Mouse (Mus musculus): ENCODE measurements around the gene Actr5.
A peak's percentile ranks its signal among the peaks of the same experiment; 100 is the strongest.

Actr5 gene

DNA sequence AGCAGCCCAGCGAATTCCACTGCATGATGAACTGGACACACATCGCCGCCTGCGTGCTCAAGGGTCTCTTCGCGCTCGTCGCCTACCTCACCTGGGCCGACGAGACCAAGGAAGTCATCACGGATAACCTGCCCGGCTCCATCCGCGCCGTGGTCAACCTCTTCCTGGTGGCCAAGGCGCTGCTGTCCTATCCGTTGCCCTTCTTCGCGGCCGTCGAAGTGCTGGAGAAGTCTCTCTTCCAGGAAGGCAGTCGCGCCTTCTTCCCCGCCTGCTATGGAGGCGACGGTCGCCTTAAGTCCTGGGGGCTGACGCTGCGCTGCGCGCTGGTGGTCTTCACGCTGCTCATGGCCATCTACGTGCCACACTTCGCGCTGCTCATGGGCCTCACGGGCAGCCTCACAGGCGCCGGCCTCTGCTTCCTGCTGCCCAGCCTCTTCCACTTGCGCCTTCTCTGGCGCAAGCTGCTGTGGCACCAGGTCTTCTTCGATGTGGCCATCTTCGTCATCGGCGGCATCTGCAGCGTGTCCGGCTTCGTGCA lies 10.2 kb upstream of the Actr5 start:
- DNase-seq, result no peak

DNA sequence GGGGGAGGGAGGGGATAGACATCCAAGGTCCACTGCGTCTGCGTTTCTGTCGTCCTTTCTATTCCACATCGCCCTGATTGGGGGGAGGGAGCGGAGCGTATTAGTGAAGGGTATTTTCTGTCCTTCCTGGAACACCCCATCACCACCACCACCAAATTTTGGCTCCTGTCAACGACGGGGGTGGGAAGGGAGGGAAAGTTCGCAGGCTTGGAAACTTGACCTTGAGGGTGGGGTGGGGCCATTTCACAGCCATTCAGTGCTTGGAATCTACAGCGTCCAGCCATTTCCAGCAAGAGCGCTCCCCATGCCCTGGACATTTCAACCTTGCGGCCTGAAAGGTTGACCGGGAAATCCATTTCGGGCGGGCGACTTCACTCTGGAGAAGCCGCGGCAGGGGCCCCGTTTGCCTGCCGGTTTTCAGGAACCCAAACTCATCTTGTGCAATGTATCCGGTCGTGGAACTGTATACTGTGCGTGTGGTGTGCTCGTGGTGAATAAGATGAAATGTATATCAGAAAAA lies 9.5 kb upstream of the Actr5 start:
- DNase-seq, result no peak

DNA sequence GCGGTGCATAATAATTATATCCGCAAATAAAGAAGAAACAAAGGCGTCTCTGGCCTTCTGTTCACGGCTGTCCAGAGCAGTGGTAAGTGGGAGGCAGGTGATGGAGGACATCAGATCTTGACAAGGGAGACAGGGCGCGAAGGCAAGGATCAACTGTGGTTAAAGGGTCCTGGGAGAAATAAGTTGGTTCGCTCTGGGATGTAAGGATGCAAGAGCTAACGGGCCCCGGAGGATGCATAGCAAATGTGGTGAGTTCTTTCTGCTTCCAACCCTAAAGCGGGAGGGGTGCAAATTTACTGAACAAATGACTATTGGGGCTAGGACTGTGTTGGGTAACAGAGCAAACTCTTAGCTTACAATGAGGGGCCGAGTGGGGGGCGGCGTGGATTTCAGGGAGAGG lies 9.0 kb upstream of the Actr5 start:
- DNase-seq, result no peak

DNA sequence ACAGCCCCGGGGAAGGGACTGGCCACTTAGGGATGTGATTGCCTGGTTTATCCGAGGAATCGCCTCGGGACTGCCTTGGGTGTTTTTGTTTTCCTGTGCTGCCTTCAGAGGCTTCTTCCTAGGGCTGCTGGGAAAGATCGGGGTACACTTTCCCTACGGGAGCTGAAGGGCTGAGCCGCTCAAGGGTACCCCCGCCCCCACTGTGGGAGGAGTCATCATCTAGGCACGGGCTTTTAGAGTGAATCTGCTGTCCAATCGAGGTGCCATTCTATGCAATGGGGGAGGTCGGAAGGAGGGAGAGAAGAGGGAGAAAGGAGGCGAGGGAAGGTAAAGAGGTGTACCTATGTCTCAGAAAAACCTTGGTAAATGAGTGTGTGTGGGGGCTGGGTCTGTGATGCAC lies 8.4 kb upstream of the Actr5 start:
- DNase-seq, result peak; percentile 51

DNA sequence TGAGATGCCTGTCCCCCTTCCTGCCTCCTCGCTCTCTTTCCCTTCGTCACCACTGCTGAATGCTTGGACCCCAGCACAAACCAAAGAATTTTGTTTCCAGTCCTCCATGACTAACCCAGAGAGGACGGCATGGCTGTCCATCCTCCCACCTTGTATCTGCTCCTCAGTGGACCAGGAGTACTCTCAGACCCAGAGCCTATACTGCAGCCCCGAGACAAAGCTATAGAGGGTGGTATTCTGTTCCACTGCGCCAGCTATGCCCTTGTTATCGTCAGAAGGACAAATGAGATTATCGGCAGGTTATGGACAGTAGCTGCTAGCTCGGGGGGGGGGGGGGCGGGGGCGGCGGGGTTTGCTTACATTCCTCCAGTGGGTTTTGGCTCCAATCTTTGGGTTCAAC lies 7.9 kb upstream of the Actr5 start:
- DNase-seq, result no peak

DNA sequence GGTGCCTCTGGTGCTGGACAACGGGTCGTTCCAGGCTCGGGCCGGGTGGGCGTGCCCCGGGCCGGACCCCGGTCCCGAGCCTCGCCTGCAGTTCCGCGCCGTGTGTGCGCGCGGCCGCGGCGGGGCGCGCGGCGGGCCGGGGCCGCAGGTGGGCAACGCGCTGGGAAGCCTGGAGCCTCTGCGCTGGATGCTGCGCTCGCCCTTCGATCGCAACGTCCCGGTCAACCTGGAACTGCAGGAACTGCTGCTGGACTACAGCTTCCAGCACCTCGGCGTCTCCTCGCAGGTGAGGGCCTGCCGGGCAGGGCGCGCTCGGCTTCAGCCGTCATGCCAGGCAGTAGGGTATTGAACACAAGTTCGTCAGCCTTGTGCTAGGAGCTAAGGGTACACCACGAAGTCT lies 543 bp downstream of the Actr5 start:
- no peak for DNase-seq

DNA sequence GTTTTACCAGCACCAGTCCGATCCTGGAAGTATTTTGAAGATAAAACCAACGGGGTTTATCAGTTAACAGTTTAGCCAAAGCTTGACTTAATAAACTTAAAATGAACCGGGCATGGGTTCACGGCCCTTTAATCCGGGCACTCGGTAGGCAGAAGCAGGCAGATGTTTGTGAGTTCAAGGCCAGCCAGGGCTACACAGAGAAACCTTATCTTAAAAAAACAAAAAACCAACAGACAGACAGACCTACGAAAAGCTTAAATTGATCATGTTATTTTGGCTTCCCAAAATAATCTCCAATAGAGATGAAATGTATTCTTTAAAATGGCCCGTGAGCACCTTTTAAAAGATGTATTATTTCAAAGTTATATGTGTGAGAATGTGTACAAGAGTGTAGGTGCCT lies 1.0 kb downstream of the Actr5 start:
- DNase-seq, result no peak

DNA sequence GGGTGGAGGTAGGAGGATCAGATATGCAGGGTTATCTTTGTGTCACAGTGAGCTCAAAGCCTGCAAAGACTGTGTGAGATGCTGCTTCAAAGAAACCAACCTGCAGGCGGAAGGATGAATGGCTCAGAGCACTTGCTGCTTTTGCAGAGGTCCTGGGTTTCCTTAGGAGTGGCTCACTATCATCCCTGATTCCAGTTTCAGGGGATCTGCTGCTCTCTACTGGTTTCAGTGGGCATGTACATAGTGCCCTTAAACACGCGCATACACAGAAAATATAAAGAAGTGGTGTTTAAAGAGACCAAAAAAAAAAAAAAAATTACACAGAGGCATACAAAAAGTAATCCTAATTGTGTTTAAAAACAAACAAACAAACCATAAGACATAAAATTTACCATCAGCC lies 4.2 kb downstream of the Actr5 start:
- DNase-seq, result no peak

DNA sequence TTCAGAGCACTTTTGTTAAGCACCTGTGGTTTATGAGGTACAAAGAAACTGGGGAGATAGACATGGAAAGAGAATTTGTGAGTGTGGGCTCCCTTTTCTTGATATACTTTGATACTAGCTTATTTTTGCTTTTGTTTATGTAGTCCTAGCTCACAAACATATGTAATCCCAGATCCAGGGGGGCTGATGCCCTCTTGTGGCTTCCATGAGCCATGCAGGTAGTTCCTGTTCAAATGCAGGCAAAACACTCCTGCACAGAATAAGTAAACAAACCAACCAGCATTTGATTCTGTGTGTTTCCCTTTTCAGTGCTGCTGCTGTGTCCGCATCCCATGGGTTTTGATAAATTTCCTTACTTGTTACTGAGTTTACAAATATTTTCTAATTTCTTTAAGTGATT lies 4.7 kb downstream of the Actr5 start:
- DNase-seq, result no peak

DNA sequence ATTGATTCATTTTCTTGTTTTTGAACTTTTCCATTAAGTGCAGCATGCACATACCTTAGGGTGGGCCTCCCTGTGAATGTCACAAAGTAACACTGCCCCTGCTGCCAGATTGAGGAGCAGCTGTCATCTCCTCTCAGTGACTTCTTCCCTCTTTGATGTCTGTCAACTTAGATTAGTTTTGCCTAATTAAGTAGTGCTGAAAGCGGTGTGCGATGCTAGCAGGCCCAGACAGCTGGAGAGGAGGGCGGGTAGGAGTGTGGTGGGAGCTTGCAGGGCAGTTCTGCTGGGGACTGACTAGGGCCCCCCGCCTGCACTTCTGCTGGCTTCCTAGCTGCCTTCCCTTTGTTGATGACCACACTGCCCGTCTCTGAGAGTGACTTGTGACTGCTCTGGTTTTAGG lies 7.2 kb downstream of the Actr5 start:
- no peak for DNase-seq

DNA sequence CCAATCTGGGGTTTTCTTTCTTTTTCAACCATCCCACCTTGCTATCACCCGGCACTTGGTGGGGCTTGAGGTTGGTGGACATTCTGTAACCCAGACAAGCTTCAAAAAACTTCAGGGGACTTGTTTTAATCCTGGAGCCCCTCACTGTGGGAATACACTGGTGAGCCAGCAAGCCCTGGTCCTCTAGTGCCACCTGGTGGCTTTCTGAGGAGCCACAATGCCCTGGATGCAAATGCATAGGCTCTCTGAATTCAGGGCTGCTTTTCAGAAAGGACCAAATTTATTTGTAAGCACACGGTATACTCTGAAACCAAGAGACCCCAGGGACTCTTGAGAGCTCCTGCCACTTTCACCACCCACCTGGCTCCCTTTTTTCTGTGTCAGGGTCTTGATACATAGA lies 17.2 kb downstream of the Actr5 start:
- DNase-seq, result peak; percentile 65

DNA sequence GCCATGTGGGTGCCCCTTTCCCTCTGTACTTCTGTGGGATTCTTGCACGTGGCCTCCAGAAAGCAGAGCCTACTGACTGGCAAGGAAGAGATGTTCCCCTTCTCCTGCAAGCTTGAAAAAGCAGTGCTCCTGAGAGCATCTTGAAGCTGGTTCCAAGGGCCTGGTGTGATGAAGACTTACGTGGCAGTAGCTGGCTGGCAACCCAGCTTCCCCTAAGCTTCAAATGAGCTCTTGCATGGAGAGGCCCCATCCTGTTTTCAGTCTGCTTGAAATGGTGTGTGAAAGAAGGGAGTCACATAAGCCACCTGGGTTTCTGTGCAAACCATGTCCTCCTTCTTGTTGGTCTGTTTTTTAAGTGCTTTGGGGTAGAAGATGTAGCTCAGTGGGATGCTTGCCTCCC lies 17.9 kb downstream of the Actr5 start:
- DNase-seq, result peak; percentile 56

DNA sequence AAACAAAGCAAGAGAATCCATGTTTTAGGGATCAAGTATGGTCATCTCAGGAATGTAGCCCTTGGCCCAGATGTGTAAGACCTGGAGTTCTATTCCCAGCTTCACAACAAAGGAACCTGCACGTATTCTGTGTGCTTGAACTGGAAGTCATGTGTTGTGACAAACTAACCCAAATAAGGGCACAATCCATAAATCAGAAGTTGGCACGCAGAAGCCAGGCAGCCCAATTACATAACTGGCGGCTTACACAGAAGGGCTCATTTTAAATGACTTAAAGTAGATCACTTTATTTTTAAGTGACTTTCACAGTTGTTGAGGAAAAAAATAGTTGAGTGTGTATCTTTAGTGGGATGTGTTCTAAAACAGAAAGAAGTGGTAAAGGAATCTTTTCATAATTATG lies 19.1 kb downstream of the Actr5 start:
- peak; percentile 61 for DNase-seq

DNA sequence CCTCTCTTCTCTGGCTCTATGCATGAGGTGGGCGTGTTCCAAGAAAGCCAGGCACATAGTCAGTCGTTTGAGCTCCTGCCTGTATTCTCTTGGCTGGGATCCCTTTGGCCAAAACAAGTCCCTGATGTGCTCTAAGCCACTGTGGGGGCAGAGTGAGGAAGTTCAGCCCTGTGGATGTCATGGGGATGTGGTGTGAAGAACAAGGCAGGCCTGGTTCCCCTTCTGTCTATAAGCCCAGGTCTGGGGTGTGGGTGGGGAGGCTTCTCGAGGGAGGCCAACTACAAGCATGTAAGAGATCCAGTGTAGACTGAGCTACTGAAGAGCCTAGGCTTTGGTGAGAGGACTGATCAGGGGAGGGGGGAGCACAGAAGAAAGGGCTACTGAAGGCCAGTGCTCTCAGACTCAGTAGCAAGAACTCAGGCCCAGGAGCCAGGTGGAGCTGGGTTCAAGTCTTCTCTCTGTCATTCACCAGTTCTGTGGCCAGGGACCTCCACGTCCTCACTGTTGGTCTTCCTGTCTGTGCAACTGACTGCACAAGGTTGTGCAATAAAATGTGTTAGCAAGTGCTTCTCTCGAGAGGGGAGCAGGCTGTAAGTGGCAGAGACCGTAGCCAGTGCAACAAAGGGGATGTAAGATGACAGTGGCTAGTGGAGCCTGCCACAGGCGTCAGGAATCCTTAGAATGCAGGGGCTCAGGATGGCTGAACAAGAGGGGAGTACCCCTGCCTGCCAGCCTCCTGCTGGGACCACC lies 26.6 kb downstream of the Actr5 start:
- DNase-seq, result no peak

DNA sequence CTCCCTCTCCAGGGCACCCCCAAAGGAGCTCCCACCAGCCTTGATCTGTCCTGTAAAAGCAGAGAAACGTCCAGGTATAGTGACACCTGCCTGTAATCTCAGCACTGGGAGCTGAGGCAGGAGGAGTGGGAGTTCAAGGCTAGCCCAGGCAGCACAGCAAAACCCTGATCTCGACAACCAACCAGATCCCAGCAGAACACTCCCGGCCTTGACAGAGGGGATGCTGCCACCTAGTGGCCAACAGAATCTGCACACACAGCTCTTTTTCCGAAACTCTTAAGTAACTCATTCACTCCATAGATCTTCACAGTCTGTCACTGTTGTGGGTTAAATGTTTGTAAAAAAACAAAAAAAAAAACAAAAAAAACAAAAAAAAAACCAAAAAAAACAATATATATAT lies 28.3 kb downstream of the Actr5 start:
- DNase-seq, result peak; percentile 85

DNA sequence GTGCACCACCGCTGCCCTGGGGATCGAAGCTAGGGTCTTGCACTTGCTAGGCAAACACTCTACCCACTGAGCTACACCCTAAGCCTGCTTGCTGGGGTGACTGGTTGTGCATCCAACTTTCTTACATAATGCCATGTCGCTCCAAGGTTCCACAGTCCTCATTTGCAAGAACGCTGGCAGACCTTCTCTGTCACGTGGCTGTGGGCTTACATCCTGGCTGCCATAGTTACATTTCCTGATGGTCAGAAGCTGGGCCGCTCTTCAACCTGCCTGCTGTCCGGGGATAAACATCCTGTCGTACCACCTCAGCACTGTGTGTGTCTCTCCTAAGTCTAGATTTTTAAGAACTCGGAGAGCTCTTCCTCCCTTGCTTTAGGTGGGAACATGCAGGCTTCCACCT lies 30.0 kb downstream of the Actr5 start:
- DNase-seq, result peak; percentile 50

DNA sequence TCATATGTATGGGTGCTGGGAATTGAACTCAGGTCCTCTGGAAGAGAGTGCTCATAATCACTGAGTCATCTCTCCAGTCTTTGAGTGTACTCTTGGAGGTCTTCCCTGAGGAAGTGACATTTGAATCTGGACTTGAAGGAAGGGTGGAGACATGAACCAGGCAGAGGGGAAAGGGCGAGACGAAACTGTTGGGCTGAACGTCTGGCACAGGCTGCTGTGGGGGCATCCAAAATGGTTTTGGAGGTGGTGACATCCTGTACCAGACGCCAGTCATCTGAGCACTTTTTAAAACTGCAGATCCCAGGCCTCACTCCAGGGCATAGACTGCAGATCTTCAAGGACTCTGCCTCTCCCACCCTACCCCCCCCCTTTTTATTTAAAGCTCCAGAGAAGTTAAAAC lies 31.1 kb downstream of the Actr5 start:
- no peak for DNase-seq

DNA sequence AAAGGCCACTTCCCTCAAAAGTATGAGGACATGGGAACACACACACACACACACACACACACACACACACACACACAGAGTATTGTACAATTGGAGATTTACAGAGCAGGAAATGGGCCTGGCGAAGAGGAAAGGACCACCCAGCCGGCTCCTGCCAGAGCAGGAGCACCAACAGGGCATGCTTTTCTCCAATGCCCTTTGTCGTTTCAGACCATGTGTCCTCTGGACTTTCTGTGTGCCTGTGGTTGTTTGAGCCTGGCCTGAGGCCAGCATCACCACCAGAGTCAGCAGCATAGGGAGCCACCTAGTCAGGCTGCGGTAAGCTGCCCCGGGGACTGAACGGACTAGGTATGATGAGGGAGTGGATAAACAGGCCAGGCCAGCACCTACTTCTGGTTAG lies 34.1 kb downstream of the Actr5 start:
- no peak for DNase-seq

DNA sequence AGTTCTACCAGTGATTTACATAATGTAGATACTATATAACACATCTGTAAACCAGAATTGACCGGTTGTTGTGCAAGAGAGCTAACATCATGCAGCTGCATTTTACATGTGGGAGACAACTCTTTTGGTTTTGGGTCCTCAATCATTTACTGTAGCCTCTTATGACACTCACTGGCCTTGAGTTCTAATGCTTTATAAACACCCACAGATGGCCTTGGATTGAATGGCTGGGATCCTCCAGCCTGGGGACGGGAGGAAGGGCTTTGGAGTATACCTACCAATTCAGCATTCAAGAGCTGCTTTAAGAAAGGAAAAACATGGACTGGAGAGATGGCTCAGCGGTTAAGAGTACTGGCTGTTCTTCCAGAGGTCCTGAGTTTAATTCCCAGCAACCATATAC lies 34.7 kb downstream of the Actr5 start:
- DNase-seq, result no peak

DNA sequence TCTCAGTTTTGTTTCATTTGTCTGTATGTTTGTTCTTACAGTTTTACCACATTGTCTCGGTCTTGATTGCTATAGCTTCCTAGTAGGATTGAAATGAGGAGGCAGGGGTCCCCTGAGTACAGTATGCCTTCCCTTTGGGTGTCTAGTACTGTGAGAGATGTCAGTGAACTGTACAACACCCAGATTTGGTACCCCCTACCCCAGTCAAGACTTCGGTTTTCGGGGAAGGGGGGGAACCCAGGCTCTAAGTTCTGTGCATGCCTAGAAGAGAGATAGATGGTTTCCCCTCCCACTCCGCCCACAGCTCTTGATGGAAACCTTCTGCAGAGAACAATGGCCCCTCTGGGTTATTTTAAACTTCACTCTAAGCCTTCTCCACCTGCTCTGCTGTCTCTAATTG lies 40.4 kb downstream of the Actr5 start, which contains the start of gene Ppp1r16b:
TSS of gene Ppp1r16b (plus strand) at position 301 of the 400 bp plus-strand sequence.
- DNase-seq, result no peak

DNA sequence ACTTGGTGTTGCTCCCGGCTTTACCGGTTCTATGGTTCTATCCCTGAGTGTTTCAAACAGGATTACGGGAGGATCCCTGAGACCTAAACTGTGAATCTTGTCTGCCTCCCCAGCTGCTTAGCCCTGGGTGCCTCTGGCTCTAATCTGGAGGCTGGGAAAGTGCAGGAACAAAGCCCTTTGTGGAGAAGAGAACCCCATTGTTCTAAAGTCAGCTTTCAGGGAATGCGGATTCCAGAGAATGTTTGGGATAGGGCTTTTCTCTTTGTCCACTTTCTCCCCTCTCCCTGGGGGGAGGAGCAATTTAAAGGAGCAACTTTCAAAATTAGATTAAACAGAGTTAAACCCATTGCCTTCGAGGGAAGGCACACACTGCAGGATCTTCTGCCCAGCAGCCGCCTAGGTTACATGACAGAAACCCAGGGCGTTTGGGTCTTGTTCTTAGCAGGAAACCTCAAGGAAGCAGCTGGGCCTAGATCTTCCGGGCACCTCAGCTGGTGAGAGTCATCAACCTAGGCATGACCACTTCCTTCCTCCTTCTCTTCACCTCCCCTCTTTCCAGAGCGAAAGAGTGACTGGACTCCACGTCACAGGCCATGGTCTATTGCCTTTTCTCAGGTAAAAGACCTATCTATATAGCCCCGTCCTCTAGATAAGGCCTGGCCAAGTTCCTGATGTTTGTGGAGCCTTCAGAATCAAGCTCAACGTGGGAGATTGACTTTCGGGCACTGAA lies 41.5 kb downstream of the Actr5 start:
- no peak for DNase-seq

DNA sequence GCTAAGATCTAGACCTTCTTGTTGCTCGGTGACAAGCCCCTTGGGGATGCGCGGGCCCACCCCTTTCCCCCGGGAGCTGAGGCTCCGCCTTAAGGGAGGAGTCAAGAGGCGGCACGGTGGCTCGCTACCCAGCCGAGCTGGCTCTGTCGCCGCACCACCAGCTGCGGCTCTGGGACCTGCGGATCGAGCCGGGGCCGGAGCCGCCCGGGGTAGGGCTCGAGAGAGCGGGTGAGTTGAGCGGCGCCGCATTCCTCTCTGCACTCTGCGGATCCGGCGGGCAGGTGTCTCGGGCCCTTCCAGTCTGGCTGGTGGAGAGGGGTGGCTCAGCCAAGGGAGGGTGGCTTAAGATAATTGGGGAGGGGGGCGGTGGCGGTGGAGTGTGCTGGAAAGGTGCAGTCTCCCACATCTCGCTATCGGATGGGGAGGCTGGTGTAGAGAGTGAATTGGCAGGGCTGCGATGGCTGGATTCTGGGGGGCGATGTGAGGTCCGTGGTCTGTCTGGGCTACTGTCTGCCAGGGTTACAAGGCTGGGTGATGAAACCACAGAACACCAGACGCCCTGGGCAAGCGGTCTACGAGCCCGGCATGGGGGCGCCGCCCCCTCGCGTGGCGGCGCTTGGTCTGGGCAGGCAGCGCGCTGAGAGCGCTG lies 42.5 kb downstream of the Actr5 start:
- peak; percentile 84 for DNase-seq

DNA sequence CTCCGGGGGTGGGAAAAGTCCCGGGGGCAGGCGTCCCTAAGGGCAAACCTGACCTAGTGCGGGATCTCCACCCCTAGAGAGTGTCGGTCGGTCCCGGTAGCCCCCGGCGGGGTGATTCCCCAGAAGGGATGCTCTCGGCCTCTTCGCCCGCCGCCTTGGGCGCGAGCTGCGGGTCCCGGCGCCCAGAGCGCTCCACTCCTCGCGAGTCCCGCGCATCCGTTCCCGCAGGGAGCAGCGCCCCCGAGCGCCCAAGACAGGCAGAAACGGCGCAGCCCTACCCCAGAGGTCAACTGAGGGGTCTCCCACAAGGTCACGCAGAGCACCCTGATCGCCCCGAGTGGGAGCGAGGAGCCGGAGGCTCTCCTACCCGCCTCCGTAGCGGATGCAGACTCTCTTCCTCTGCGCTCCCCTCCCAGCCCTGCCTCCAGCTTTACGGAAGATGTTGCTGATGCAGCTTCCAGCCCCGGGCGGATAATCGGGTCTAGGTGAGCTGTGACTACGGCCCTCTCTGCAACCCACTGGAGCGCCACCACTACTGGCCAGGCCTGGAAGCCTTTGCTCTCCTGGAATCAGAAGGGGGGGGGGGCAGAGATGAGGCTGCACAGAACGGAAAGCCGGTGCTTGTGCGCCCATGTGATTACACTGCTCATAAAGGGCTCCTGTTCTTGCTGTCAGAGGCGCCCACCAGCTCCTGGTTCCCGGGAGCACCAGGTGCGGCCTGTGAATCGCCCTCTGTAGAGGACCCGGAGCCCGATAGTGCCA lies 43.2 kb downstream of the Actr5 start:
- DNase-seq, result peak; percentile 66
